Mouse (Mus musculus): ENCODE data around the gene Med19. TPM values are rescaled to one million over a fixed set of nuclear protein-coding genes. Genes with fewer than 3 reads are reported as not detected.

The Med19 gene
- polyA plus RNA-seq, 1 experiment from 2014 or later, result 12.7 TPM

GRCm38 (mm10) chr2:84736312-84737161, 58.3 kb downstream of the Med19 start:
- TF ChIP-seq EP300 (IDR thresholded peaks at IDR 0.05; ENCODE audit: low read depth) (no peak), CTCF (IDR thresholded peaks at IDR 0.05; ENCODE audit: low read depth) (no peak)
- H3K27me3 ChIP-seq (ENCODE audit: insufficient read depth, low read length), result 0 out of 2 replicates have a peak, but pooled peaks cover 12% of the 10 kb centered on the region
- H3K4me2 ChIP-seq (ENCODE audit: low read depth, low read length), result peak overlapping the region; percentile 71
- peak overlapping the region; percentile 93 for H3K27ac ChIP-seq (ENCODE audit: low read depth)
- no peaks in the 10 kb centered on the region for H3K9me3 ChIP-seq (ENCODE audit: low read length)
- WGBS (ENCODE audit: insufficient replicate concordance), result 6% methylated on average over 27 of the region's 27 CpGs
- H3K4me3 ChIP-seq (ENCODE audit: low read depth, low read length), result peak overlapping the region; percentile 56
- DNase-seq (peak; percentile 28), ATAC-seq (no peak)
- peaks cover 65% of the 10 kb centered on the region for H3K4me1 ChIP-seq (ENCODE audit: insufficient read depth)
- peak overlapping the region; percentile 71 for H3K9ac ChIP-seq (replicated peaks)
- peaks cover 15% of the 10 kb centered on the region for H3K36me3 ChIP-seq (replicated peaks; ENCODE audit: insufficient read depth, low read length)

DNA sequence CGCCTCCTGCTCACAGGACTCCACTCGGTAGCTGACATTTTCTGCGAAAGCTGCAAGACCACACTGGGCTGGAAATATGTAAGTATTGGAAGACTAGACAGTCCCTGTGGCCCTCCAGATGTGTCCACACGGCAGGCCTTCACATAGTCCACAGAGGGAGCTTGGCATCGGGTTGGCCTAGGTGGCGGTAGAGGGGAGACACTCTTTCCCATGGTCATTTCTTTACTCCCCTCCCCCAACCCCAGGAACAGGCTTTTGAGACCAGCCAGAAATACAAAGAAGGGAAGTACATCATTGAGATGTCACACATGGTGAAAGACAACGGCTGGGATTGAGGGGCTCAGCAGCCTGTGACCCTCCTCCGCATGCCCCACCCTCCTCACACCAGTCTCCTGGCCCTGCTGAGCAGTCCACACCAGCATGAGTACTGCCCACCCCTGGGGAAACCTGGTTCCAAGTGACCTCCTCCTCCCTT, 59.3 kb downstream of the Med19 start:
- ATAC-seq (no peak), DNase-seq (peak; percentile 35)
- H3K4me3 ChIP-seq (ENCODE audit: low read depth, low read length), result peak overlapping the region; percentile 56
- H3K9me3 ChIP-seq (ENCODE audit: low read length), result no peaks in the 10 kb centered on the region
- peak overlapping the region; percentile 31; the same call in 1 of the 2 replicates for H3K9ac ChIP-seq (replicated peaks)
- peak overlapping the region; percentile 42; the same call in 1 of the 2 replicates for H3K27ac ChIP-seq (ENCODE audit: low read depth)
- peaks cover 64% of the 10 kb centered on the region for H3K4me1 ChIP-seq (ENCODE audit: insufficient read depth)
- WGBS (ENCODE audit: insufficient replicate concordance), result 14% methylated on average over 8 of the region's 8 CpGs
- 0 out of 2 replicates have a peak, but pooled peaks cover 15% of the 10 kb centered on the region for H3K27me3 ChIP-seq (ENCODE audit: insufficient read depth, low read length)
- H3K36me3 ChIP-seq (replicated peaks; ENCODE audit: insufficient read depth, low read length), result peaks cover 15% of the 10 kb centered on the region
- no peak for TF ChIP-seq EP300 (IDR thresholded peaks at IDR 0.05; ENCODE audit: low read depth)
- TF ChIP-seq CTCF (IDR thresholded peaks at IDR 0.05; ENCODE audit: low read depth), result peak; percentile 40
- peak overlapping the region; percentile 71 for H3K4me2 ChIP-seq (ENCODE audit: low read depth, low read length)

Other genes starting within 250 kb of the Med19 start
- gene Tfpi, start 201.6 kb upstream of the Med19 start, polyA plus RNA-seq (2015; fragmentation: Nextera tagmentation; extraction: Ambion mirVana), result 12.2 and 15.2 TPM in 2 replicates
- 9.0 and 9.5 TPM in 2 replicates for gene Ctnnd1, start 27.6 kb upstream of the Med19 start, polyA plus RNA-seq (2015; fragmentation: Nextera tagmentation; extraction: Ambion mirVana)
- not detected in 2 replicates for gene Btbd18, start 19.3 kb upstream of the Med19 start, polyA plus RNA-seq (2015; fragmentation: Nextera tagmentation; extraction: Ambion mirVana)
- 53.6 and 57.6 TPM in 2 replicates for gene Selenoh, start 7.6 kb upstream of the Med19 start, polyA plus RNA-seq (2015; fragmentation: Nextera tagmentation; extraction: Ambion mirVana)
- not detected in 2 replicates for gene Gm28635, start 361 bp upstream of the Med19 start, polyA plus RNA-seq (2015; fragmentation: Nextera tagmentation; extraction: Ambion mirVana)
- 55.9 and 60.6 TPM in 2 replicates for gene Tmx2, start 738 bp downstream of the Med19 start, polyA plus RNA-seq (2015; fragmentation: Nextera tagmentation; extraction: Ambion mirVana)
- 11.3 and 13.4 TPM in 2 replicates for gene Zdhhc5, start 36.8 kb downstream of the Med19 start, polyA plus RNA-seq (2015; fragmentation: Nextera tagmentation; extraction: Ambion mirVana)
- gene Clp1, start 48.9 kb downstream of the Med19 start, polyA plus RNA-seq (2015; fragmentation: Nextera tagmentation; extraction: Ambion mirVana), result 31.7 and 32.1 TPM in 2 replicates
- gene Ypel4, start 55.7 kb downstream of the Med19 start, polyA plus RNA-seq (2015; fragmentation: Nextera tagmentation; extraction: Ambion mirVana), result 18.4 and 20.9 TPM in 2 replicates
- gene Gm19426, start 65.3 kb downstream of the Med19 start, polyA plus RNA-seq (2015; fragmentation: Nextera tagmentation; extraction: Ambion mirVana), result 1.2 and 1.3 TPM in 2 replicates
- gene Serping1, start 97.0 kb downstream of the Med19 start, polyA plus RNA-seq (2015; fragmentation: Nextera tagmentation; extraction: Ambion mirVana), result 344 and 356 TPM in 2 replicates
- gene Ube2l6, start 120.4 kb downstream of the Med19 start, polyA plus RNA-seq (2015; fragmentation: Nextera tagmentation; extraction: Ambion mirVana), result 276 and 305 TPM in 2 replicates
- 0.15 and 0.98 TPM in 2 replicates for gene Smtnl1, start 144.2 kb downstream of the Med19 start, polyA plus RNA-seq (2015; fragmentation: Nextera tagmentation; extraction: Ambion mirVana)
- 59.8 and 63.9 TPM in 2 replicates for gene Timm10, start 148.6 kb downstream of the Med19 start, polyA plus RNA-seq (2015; fragmentation: Nextera tagmentation; extraction: Ambion mirVana)
- gene Slc43a1, start 160.4 kb downstream of the Med19 start, polyA plus RNA-seq (2015; fragmentation: Nextera tagmentation; extraction: Ambion mirVana), result 67.8 and 74.2 TPM in 2 replicates
- 0.14 and 0.31 TPM in 2 replicates for gene Rtn4rl2, start 208.3 kb downstream of the Med19 start, polyA plus RNA-seq (2015; fragmentation: Nextera tagmentation; extraction: Ambion mirVana)